Mouse (Mus musculus) telencephalon, adult 2 months (tissue): ENCODE measurements around the gene Med15.
"Not testable (repeated sequence)": the region's sequence is repeated elsewhere in the genome, so short reads cannot be mapped to it uniquely, and the experiment has no call there.

Experiments used
- DNase-seq: peaks from one replicate; pipeline ENCODE4 v3.0.0-alpha.2; 2011; ENCODE audit warnings: low read depth, low spot score

Gene Med15

GRCm38 (mm10) chr16:17732841-17733340 is at the start of gene Med15:
Med15 (minus strand) TSS chr16:17732891.
- DNase-seq, result no peak

- DNase-seq, result no peak
Measured at GRCm38 (mm10) chr16:17779692-17780091, 47.0 kb upstream of the Med15 start.

GRCm38 (mm10) chr16:17778223-17778622 is 45.5 kb upstream of the Med15 start:
- DNase-seq, result no peak

GRCm38 (mm10) chr16:17776828-17777227 is 44.1 kb upstream of the Med15 start:
- no peak for DNase-seq

GRCm38 (mm10) chr16:17771117-17771865 is 38.6 kb upstream of the Med15 start:
- DNase-seq, result no peak

DNA sequence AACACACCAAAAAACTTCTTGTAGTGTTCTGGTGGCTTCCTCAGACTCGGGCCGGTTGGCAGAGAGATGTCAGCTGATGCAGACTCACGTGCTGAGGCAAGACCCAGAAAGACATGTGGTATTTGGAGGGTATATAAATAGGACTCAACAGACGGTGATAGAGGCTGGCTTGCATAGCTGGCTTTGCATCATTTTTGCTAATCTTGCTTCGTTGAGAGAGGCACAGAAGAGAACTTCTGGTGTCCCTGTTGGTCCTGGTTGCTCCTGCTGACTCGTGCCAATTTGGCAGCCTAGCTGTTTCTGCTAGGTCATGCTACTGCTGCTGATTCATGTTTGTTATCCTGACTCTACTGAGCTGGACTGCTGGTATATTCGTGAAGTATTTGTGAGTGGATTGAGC is 36.1 kb upstream of the Med15 start:
- peak; percentile 62 for DNase-seq

- DNase-seq, result no peak
Measured at GRCm38 (mm10) chr16:17764108-17764511, 31.4 kb upstream of the Med15 start.

DNA sequence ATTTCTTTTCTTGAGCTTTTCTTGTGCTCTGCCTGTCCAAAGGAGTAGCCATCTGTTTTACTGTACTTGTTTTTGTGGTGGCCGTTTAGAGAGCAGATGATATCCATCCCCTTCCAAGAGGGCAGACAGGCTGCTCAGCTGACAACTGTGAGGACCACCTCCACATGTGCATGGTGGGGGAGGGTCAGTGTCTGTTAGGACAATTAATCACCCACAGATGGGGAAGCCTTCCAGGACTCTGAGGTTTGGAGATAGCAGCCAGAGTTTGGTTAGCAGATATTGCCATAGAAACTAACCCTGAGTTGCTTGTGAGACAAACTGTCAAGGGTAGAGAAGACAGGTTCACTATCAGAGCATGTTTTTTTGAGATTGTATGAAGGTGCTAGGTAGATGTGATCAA is 28.4 kb upstream of the Med15 start:
- no peak for DNase-seq

GRCm38 (mm10) chr16:17760657-17761056 is 28.0 kb upstream of the Med15 start:
- no peak for DNase-seq

DNA sequence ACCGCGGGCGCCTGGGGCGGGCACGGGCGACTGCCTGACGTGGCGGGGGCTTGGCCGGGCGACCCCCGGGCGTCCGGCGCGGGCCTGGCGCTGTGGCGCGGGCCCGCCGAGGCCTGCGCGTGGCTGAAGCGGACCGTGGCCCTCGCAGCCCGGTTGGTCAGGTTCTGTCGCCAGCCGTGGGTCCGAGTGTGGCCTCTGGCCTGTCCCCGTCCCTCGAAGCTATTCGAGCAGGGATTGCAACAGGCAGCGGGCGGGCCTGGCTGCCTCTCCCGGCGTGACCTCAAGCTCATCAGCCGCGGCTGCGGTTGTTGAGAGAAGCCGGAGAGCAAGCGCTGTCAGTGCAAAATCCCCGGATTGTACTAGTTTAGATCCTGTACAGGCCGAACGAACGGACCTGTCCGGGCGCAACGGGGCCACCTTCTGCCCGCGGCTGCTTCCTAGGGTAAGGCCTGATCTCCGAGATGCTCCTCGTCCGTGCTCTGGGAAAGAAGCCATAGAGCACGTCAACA is 27.2 kb upstream of the Med15 start:
- no peak for DNase-seq

DNA sequence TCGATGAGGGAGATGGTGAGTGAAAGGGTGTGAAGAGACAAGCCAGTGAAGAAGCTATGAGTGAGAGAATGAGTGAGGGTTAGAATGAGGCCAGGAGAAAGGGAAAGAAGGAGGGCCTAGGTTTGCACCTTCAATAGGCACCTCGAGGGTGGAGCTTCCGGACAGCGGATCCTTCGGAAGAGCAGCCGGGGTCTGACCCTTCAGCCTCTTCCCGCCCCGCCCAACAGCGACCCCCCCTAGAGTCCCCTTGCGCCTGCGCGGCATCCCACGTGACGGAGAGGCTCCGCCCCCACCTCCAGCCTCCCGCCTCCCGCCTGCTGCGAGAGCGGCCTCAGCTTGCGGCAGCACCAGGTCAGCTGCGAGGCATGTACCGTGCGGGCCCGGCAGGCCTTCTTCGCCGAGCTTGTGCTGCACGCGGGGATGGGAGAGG is 26.7 kb upstream of the Med15 start, which contains the start of gene Klhl22:
Klhl22 (plus strand) TSS at position 275 of the 430 bp plus-strand sequence.
- DNase-seq, result peak; percentile 71

- DNase-seq, result no peak
Measured at GRCm38 (mm10) chr16:17758902-17759301, 26.2 kb upstream of the Med15 start.

- DNase-seq, result no peak
Measured at GRCm38 (mm10) chr16:17757756-17758155, 25.1 kb upstream of the Med15 start.

GRCm38 (mm10) chr16:17753686-17754085 is 21.0 kb upstream of the Med15 start:
- DNase-seq, result no peak

DNA sequence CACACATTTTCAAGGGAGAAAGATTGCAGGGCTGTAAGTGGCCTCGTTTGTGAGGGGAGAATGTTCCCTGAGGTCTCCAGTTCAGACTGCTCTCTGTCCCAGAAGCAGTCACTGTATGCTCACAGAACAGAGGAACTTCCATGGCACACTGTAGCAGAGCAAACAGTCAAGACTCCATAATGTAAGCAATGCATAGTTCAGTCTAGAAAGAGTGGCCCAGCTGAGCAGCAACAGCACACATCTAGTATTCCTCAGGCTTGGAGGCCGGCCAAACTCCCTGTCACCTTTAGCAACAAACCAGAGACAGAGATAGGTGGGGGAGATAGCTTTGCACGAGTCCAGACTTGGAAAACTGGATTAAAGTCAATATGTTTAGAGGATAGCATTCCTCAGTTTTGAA is 20.3 kb upstream of the Med15 start:
- DNase-seq, result no peak

- DNase-seq, result no peak
Measured at GRCm38 (mm10) chr16:17745067-17745466, 12.4 kb upstream of the Med15 start.

GRCm38 (mm10) chr16:17744536-17744935 is 11.8 kb upstream of the Med15 start:
- no peak for DNase-seq

GRCm38 (mm10) chr16:17743279-17743678 is 10.6 kb upstream of the Med15 start:
- no peak for DNase-seq

DNA sequence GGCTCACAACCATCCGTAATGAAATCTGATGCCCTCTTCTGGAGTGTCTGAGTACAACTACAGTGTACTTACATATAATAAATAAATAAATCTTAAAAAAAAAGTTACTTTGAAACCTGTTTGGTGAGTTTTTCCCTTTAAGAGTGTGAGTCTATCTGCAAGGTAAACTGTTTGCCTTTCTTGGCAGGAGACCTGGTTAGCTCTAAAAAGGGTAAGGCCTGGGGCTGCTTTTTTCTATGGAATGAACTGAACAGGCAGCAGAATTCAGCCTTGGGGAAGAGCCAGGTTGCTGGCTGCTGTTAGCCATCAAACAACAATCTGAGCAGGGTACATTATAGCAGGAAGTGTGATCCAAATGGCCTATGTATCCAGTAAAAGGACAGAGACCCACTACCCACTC is 10.1 kb upstream of the Med15 start:
- DNase-seq, result no peak

- DNase-seq, result no peak
Measured at GRCm38 (mm10) chr16:17740080-17740479, 7.4 kb upstream of the Med15 start.

DNA sequence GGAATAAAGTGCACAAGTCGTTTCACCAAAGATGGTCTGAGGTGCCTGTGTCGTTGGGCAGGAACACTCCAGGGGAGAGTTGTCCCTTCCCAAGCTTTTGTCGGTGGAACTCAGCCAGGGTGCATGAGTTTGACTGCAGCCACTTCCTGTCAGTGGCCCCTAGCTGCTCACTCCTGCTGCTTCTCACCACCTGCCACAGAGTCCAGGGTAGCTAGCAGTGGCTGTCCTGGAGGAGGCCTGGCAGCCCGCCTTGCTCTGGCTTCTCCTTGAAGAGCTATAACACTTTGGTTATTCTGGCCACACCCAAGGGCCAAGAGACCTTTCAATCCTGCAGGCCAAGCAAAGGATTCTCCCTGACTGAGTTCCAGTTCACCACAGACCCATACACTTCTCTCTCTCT is 3.5 kb upstream of the Med15 start:
- no peak for DNase-seq

- not testable (repeated sequence) for DNase-seq
Measured at GRCm38 (mm10) chr16:17734872-17735271, 2.2 kb upstream of the Med15 start.

- DNase-seq, result no peak
Measured at GRCm38 (mm10) chr16:17733646-17734045, 955 bp upstream of the Med15 start.
